Mouse (Mus musculus) spleen, adult 2 months (tissue): Measurements from ENCODE around the gene Atp6v1e2.

ENCODE experiments used
- CTCF ChIP-seq: fragments of 200-500 bp; IDR thresholded peaks from 2 replicates; pipeline ENCODE4 v1.5.1; 2011; ENCODE audit warnings: mild to moderate bottlenecking, inconsistent platforms; ENCODE audit not compliant: insufficient read depth, insufficient read length, insufficient replicate concordance; ENCODE audit errors: extremely low read depth
- POLR2A ChIP-seq: fragments of 200-500 bp; IDR thresholded peaks from 2 replicates; pipeline ENCODE4 v1.6.1; 2011; ENCODE audit warnings: low read depth, low read length, inconsistent platforms

DNA sequence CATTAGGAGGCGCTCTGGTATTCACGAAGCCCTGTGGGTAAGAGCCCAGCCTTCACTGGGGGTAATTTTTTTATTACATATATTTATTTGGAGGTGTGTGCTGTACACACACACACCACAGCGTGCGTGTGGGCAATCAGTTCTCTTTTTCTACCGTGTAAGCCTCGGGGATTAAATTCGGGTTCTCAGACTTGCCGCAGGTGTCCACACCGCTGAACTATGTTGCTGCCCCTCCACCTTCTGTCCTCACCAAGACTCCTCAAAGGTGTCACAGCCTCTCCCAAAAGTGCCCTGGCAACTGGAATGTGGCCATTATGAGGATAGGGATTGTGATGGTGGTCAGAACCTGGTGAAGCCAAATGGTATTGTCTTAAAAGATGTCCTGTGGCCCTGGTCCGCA is 30.6 kb downstream of the Atp6v1e2 start, which contains the start of gene Tmem247:
- TF ChIP-seq CTCF (no peak), POLR2A (no peak)
